Mouse (Mus musculus): ENCODE data around the gene Pbx2. TPM values are rescaled to one million over a fixed set of nuclear protein-coding genes. Genes with fewer than 3 reads are reported as not detected.

Gene Pbx2
- total RNA-seq, 2 experiments from 2014 or later: 14.0 to 14.6 TPM

DNA sequence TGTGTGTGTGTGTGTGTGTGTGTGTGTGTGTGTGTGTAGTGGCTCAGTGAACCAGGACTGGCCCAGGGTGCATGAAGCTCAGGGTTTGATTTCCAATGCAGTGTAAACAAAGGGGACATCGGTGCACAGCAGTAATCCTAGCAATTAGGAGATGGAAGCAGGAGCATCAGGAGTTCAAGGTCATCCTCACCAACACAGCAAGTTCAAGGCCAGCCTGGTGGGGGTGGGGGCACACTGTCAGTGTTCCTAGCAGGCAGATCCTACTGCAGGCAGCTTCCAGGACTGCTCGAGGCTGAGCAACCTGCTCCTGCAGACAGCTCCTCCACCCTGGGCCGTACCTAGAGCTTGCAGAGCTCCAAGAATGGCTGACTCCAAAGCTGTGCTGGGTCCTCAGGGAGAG is 28.5 kb upstream of the Pbx2 start:
- Histone ChIP-seq H3K27ac (peak overlapping the region; percentile 90), H3K4me3 (no peak overlapping the region)
- no peak for TF ChIP-seq CTCF (IDR thresholded peaks at IDR 0.05)
- DNase-seq: no peak
- intact Hi-C loops (cut with DNase I): no loop called here

DNA sequence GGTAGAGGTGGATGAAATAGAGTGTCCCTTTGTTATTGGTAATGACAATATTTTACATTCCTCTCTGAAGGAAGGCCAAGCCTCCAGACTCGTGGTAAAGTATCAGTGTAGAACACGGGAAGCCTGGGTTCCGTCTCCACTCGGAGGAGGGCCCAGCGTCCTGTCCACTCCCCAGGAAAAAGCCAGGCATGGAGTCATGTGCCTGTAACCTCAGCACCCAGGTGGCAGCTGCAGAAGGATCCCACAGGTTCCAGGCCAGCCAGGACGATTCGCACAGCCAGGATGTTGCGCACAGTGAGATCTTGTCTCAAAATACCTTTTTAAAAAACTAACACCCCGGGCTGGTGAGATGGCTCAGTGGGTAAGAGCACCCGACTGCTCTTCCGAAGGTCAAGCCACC is 27.7 kb upstream of the Pbx2 start:
- Histone ChIP-seq H3K27ac (peak overlapping the region; percentile 90), H3K4me3 (no peak overlapping the region)
- no peak for TF ChIP-seq CTCF (IDR thresholded peaks at IDR 0.05)
- DNase-seq: no peak
- intact Hi-C loops (cut with DNase I): no loop called here

DNA sequence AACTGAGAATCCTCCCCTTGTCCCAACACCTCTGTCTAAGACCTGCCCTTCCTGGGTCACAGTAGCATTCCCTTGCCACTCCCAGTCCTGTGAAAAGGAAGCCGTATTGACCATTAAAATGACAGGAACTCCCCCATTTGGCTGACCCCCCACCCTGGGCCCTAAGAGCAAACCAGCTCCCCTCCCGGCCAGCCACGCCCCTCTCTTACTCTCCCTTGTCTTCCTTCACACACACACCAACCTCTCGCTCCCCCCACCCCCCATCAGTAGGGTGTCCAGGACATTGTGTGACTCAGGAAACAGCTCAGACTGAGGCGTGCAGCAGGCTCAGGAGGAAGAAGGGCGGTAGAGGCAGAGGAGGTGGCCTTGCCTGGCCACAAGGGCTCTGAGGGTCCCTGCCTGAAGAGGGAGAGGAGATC is 27.1 kb upstream of the Pbx2 start, which contains the start of gene Notch4:
Notch4 (plus strand) TSS at position 266 of the 419 bp plus-strand sequence.
- intact Hi-C loops (cut with DNase I): no loop called here
- Histone ChIP-seq H3K4me3 (peak within 1 kb of the TSS; percentile 71), H3K27ac (peak within 1 kb of the TSS; percentile 90)
- peak; percentile 51 for DNase-seq
- TF ChIP-seq CTCF (IDR thresholded peaks at IDR 0.05): 0 out of 2 replicates have a peak, but pooled peaks have one; percentile 3

DNA sequence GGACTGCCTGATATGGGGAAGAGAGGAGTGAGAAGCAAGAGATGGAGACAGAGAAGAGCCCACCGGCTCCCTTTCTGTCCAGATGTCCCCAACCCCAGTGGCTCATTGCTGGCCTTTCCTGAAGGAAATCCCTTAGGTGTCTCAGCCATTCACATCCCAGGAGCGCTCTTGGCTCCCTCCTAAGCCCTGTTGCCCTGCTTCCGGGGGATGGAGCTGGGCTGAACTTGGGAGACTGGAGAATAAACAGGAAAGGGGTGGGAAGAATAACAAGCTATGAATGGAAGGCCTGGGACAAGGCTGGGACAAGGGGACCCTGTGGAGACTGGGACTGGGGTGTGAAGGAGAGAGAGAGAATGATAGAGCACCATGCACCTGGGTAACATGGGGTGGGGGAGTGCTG is 26.3 kb upstream of the Pbx2 start:
- H3K27ac ChIP-seq: peak overlapping the region; percentile 90
- DNase-seq: peak; percentile 47
- intact Hi-C loops (cut with DNase I): no loop called here
- H3K4me3 ChIP-seq: peak overlapping the region; percentile 71
- TF ChIP-seq CTCF (IDR thresholded peaks at IDR 0.05): no peak

DNA sequence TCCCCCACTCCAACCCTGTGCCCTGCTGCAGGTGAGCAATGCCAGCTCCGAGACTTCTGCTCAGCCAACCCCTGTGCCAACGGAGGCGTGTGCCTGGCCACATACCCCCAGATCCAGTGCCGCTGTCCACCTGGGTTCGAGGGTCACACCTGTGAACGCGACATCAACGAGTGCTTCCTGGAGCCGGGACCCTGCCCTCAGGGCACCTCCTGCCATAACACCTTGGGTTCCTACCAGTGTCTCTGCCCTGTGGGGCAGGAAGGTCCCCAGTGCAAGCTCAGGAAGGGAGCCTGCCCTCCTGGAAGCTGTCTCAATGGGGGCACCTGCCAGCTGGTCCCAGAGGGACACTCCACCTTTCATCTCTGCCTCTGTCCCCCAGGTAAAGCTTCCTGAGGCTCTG is 23.8 kb upstream of the Pbx2 start:
- H3K4me3 ChIP-seq: no peak overlapping the region
- intact Hi-C loops (cut with DNase I): no loop called here
- TF ChIP-seq CTCF (IDR thresholded peaks at IDR 0.05): no peak
- no peak overlapping the region for H3K27ac ChIP-seq
- DNase-seq: no peak

DNA sequence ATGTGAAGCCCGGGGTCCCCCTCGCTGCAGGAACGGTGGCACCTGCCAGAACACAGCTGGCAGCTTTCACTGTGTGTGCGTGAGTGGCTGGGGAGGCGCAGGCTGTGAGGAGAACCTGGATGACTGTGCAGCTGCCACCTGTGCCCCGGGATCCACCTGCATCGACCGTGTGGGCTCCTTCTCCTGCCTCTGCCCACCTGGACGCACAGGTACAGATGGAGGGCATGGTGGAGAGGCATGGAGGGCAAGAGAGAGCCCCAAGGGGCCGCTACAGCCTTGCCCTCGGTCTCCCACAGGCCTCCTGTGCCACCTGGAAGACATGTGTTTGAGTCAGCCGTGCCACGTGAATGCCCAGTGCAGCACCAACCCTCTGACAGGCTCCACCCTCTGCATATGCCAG is 22.6 kb upstream of the Pbx2 start:
- no peak overlapping the region for H3K4me3 ChIP-seq
- no peak for TF ChIP-seq CTCF (IDR thresholded peaks at IDR 0.05)
- DNase-seq: no peak
- intact Hi-C loops (cut with DNase I): no loop called here
- no peak overlapping the region for H3K27ac ChIP-seq

DNA sequence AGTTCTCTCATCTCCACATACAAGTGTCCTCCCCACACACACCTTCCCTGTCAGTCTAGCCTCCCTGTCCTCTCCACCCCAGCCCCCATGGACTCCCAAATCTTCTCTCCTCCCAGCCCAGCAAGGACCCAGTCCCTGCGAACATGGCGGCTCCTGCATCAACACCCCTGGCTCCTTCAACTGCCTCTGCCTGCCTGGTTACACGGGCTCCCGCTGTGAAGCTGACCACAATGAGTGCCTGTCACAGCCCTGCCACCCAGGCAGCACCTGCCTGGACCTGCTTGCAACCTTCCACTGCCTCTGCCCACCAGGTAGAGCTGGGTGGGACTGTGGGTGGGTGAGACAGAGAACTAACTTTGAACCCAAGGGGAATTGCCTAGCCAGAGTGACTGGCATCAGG is 21.1 kb upstream of the Pbx2 start:
- no peak for TF ChIP-seq CTCF (IDR thresholded peaks at IDR 0.05)
- intact Hi-C loops (cut with DNase I): loop anchor here (5.0 kb wide), 1 partner anchor 47 kb away; the partner anchor contains the start of gene Egfl8

DNA sequence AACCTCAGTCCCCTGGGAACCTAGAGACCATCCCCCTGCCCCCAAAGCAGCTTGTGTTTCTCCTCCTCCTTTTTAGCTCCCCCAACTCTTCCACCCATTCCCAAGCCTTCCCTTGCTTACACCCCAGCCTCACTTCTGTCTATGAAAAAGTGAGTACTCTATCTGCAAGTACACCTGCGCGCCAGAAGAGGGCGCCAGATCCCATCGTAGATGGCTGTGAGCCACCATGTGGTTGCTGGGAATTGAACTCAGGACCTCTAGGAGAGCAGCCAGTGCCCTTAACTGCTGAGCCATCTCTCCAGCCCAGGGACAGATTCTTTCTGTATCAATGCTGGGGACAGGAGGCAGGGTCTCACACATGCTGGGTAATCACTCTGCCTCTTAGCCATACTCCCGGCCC is 19.2 kb upstream of the Pbx2 start:
- TF ChIP-seq CTCF (IDR thresholded peaks at IDR 0.05): peak; percentile 69

More for the DNA sequence above, 21.1 kb upstream of the Pbx2 start:
- Histone ChIP-seq H3K4me3 (no peak overlapping the region), H3K27ac (no peak overlapping the region)
- no peak for DNase-seq

DNA sequence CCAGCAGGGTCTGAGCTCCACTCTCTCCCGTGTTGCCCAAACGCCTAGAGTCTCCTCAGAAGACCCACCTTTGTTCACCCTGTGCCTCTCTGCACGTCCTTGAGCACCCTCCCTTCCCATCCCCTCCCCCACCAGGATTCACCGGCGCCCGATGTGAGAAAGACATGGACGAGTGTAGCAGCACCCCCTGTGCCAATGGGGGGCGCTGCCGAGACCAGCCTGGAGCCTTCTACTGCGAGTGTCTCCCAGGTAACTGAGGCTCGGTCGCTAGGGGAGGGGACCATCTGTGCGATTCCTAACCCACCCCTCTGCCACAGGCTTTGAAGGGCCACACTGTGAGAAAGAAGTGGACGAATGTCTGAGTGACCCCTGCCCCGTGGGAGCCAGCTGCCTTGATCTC is 18.7 kb upstream of the Pbx2 start:
- intact Hi-C loops (cut with DNase I): loop anchor here (5.0 kb wide), 1 partner anchor 45 kb away; the partner anchor contains the start of gene Egfl8
- Histone ChIP-seq H3K27ac (no peak overlapping the region), H3K4me3 (no peak overlapping the region)
- TF ChIP-seq CTCF (IDR thresholded peaks at IDR 0.05): no peak
- no peak for DNase-seq

More for the DNA sequence above, 19.2 kb upstream of the Pbx2 start:
- no peak overlapping the region for H3K4me3 ChIP-seq
- no peak overlapping the region for H3K27ac ChIP-seq
- intact Hi-C loops (cut with DNase I): loop anchor here (5.0 kb wide), 1 partner anchor 45 kb away; the partner anchor contains the start of gene Egfl8
- no peak for DNase-seq

- H3K4me3 ChIP-seq: no peak overlapping the region
- intact Hi-C loops (cut with DNase I): no loop called here
- DNase-seq: no peak
- no peak overlapping the region for H3K27ac ChIP-seq
- TF ChIP-seq CTCF (IDR thresholded peaks at IDR 0.05): no peak
Observed at GRCm38 (mm10) chr17:34576577-34576976, 14.5 kb upstream of the Pbx2 start.

DNA sequence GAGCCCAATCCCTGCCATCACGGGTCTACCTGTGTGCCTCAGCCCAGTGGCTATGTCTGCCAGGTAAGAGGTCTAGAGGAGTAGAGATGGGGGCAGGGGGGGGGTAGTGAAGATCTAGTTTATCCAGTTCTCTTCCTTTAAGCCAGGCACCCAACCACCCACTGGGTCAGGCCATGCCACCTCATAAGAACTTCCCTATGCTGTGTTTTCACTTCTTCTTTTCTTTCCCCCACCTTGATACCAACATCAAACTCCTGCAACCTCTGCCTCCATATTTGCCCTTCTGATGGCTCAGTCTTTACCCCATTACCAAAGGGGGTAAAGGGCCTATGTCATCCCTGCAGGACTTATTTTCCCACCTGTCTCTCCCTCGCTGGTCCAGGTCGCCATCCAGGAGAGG is 13.0 kb upstream of the Pbx2 start:
- Histone ChIP-seq H3K27ac (no peak overlapping the region), H3K4me3 (no peak overlapping the region)
- no peak for DNase-seq
- TF ChIP-seq CTCF (IDR thresholded peaks at IDR 0.05): no peak
- intact Hi-C loops (cut with DNase I): no loop called here

- intact Hi-C loops (cut with DNase I): no loop called here
- DNase-seq: no peak
- no peak overlapping the region for H3K4me3 ChIP-seq
- H3K27ac ChIP-seq: no peak overlapping the region
- no peak for TF ChIP-seq CTCF (IDR thresholded peaks at IDR 0.05)
Observed at GRCm38 (mm10) chr17:34582528-34582927, 8.5 kb upstream of the Pbx2 start.

DNA sequence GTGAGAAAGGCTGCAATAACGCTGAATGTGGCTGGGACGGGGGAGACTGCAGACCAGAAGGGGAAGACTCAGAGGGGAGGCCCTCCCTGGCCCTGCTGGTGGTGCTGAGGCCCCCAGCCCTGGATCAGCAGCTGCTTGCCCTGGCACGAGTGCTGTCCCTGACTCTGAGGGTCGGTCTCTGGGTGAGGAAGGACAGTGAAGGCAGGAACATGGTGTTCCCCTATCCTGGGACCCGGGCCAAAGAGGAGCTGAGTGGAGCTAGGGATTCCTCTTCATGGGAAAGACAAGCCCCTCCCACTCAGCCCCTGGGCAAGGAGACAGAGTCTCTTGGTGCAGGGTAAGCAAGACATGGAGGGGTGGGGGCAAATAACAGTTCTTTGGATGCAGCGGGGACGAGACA is 7.7 kb upstream of the Pbx2 start:
- DNase-seq: peak; percentile 50
- no peak for TF ChIP-seq CTCF (IDR thresholded peaks at IDR 0.05)
- Histone ChIP-seq H3K27ac (no peak overlapping the region), H3K4me3 (no peak overlapping the region)
- intact Hi-C loops (cut with DNase I): no loop called here

DNA sequence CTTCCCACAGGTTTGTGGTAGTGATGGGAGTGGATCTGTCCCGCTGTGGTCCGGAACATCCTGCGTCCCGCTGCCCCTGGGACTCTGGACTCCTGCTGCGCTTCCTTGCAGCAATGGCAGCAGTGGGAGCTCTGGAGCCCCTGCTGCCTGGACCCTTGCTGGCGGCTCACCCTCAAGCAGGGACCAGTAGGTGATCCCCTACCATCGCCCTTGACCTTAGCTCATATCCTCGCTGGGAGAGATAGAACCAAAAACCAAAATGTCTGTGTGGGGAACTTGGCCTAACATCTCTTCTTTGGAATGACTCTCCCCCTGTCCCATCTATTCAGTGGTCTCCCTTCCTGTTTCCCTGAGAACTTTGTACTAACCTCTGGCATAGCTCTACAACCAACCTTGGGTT is 7.2 kb upstream of the Pbx2 start:
- DNase-seq: no peak

More for the DNA sequence above, 7.2 kb upstream of the Pbx2 start:
- H3K4me3 ChIP-seq: no peak overlapping the region
- TF ChIP-seq CTCF (IDR thresholded peaks at IDR 0.05): no peak
- no peak overlapping the region for H3K27ac ChIP-seq
- intact Hi-C loops (cut with DNase I): no loop called here

All from gastrocnemius, adult 2 months (tissue).